Mouse (Mus musculus) gastrocnemius, adult 2 months (tissue): Measurements from ENCODE around the gene Amz2. TPM values are rescaled to one million over a fixed set of nuclear protein-coding genes. Genes with fewer than 3 reads are reported as not detected.

Source experiments
- DNase-seq: peaks from one replicate; pipeline ENCODE4 v3.0.0; 2022
- H3K27ac ChIP-seq: fragments of 200-600 bp; 2 replicates; pipeline ENCODE4 v1.8.1; 2022; ENCODE audit warnings: mild to moderate bottlenecking
- H3K4me3 ChIP-seq: fragments of 200-600 bp; 2 replicates; pipeline ENCODE4 v1.8.1; 2022; ENCODE audit warnings: mild to moderate bottlenecking, moderate library complexity
- CTCF ChIP-seq: fragments of 200-600 bp; IDR thresholded peaks from 2 replicates; pipeline ENCODE4 v1.8.1; 2022; ENCODE audit warnings: antibody characterized with exemption, mild to moderate bottlenecking, moderate library complexity
- intact Hi-C: fragments of 180-260 bp; cut with DNase I; formaldehyde crosslinking; loops from one replicate; pipeline ENCODE4 v1.15.1; 2025
- total RNA-seq, 2 experiments: library from RNA; stranded (reverse); gene quantifications; 2 replicates each; pipeline ENCODE4 v1.2.3; 2021

Amz2 gene
- total RNA-seq, 2 experiments from 2014 or later, result 70.4 to 71.7 TPM

DNA sequence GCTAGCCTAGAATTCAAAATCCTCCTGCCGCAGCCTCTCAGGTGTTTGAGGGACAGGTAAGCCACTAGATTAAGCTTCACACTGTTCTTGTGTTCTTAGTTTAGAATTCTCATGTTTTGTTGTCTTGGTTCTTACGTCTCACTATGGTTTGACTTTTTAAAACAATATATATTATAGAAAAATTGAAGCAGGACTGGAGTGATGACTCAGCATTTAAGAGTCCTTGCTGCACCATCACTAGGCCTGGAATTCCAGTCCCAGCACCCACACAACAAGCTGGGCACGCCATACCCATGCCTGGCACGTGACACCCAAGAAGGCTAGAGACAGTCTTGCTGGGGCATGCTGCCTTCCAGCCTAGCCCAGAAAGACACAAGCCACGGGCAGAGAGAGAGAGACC lies 19.3 kb upstream of the Amz2 start:
- no peak overlapping the region for H3K27ac ChIP-seq
- no peak overlapping the region for H3K4me3 ChIP-seq
- no peak for DNase-seq
- no peak for TF ChIP-seq CTCF
- intact Hi-C loops, result no loop called here

DNA sequence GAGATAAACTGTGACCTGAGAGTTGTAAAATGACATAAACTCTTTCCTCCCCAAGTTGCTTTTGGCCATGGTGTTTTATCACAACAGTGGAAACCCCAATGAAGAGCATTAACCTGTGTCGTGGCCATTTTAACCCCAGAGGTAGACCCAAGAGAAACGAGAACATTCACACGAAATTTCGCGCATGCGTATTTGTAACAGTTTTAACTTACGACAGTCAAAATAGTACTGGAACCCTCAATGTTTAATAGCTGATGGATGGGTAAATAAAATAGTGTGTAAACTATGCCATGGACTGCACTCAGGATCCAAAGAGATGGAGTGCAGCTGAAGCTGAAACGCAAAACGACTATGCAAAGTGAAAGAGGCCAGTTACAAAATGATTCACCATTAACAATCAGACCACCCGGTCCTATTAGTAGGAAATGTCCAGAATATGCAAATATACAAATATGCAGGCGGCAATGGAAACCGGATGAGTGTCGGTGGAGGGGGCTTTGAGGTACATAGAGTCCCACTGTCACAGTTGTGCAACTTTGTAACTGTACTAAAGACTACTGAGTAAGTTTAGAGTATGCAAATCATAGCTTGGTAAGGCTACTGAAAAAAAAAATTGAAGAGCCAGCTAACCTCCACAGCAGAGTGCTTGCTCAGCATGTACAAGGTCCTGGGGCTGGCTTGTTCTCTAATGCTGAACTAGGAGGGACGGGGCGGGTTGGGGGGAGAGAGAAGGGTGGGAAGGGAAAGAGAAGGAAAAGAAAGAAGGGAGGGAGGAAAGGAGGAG lies 15.4 kb upstream of the Amz2 start:
- H3K27ac ChIP-seq, result no peak overlapping the region
- intact Hi-C loops, result no loop called here
- DNase-seq, result no peak
- no peak overlapping the region for H3K4me3 ChIP-seq
- TF ChIP-seq CTCF, result no peak

DNA sequence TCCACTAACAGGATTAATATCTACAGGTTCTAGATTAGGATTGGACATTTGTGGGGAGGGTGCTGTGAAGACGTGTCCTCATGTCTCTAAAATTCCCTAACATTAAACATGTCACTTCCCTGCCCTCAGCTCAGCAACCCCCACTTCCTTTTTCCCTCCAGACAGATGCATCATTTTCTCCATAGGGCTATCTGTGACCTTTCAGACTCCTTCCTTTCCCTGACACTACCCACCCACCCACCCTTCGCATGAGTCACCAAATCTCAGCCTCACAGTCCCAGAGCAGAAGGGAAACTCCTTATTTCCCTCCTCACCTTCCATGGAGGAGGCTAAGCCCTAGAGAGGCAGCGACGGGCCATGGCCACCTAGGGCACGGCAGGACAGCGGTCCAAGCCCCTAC lies 12.1 kb upstream of the Amz2 start, which contains the start of gene 9930022D16Rik:
Gene 9930022D16Rik (plus strand): TSS at position 301 of the 400 bp plus-strand sequence.
- DNase-seq, result no peak
- intact Hi-C loops, result no loop called here
- no peak for TF ChIP-seq CTCF
- Histone ChIP-seq H3K4me3 (no peak within 1 kb of the TSS), H3K27ac (no peak within 1 kb of the TSS)

DNA sequence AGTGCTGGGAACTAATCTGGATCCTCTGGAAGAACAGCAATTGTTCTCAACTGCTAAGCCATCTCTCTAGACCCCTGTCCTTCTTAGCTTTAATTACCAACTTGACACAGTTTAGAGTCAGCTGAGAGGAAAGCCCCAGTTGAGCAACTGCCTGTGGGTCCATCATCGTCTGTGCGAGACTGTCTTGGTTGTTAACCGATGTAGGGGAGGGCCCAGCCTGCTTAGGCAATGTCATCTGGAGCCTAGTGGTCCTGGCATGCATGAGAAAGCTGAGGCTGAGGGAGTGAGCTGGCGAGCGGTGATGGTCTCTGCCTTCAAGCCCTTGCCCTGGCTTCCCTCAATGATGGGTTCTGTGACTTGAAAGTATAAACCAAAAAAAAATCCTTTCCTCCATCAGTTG lies 10.9 kb upstream of the Amz2 start:
- no peak overlapping the region for H3K4me3 ChIP-seq
- intact Hi-C loops, result no loop called here
- no peak for TF ChIP-seq CTCF
- no peak for DNase-seq
- no peak overlapping the region for H3K27ac ChIP-seq

DNA sequence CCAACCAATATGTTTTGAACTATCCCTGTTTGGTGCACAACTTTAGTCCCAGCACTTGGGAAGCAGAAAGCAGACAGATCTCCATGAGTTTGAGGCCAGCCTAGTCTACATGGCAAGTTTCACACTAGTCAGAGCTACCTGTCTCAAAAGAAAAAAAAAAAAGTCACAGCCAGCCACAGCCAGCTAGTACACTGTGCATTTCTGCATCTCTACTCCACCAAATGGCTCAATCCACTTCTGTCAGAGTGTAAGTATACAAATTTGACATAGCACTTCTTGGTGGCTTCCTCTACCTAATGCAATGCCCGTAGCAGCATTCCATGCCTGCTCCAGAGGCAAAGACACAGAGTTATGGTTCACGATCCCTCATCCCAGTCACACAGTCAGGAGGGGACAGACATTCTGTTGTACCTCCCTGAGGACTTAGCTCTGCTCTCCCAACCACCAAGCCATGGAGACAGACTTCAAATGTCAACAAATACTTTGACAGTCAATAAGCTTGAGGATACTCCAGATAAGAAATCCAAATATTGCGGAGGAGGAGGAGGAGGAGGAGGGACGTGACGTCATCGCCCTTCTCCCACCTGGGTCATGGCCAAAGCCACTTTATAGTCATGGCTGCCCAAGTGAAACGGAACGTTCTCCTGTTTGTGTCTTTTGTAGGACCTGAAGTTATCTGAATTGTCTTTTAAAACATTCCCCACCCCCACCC lies 8.9 kb upstream of the Amz2 start:
- no peak for DNase-seq
- intact Hi-C loops, result no loop called here
- no peak overlapping the region for H3K4me3 ChIP-seq
- H3K27ac ChIP-seq, result no peak overlapping the region
- TF ChIP-seq CTCF, result no peak

DNA sequence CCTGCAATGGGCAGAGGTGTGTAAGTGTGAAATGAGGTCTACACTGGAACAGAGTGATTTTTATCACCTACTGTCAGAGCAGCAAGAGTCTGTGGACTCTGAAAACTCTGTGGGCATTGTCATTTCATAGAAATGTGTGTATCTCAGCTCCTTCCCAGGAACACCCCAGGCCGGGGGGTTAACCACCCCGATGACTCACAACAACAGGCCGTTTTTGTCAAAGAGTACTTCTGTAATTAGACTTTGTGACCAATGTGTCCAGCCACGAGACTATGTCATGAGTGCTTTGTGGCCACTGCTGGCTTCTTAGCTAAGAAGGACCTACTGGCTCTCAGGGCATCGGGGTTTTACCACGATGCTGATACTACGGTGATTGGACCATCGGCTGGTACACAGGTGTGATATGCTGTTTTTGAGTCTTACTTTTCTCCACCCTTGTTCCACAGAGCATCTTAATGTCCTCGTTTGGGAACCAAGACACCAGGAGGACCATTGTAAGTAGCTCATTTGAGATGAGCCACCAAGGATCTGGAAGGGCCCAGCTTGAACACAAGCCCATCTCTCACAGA lies 8.2 kb upstream of the Amz2 start:
- no peak overlapping the region for H3K27ac ChIP-seq
- no peak for TF ChIP-seq CTCF
- intact Hi-C loops, result no loop called here
- DNase-seq, result no peak
- no peak overlapping the region for H3K4me3 ChIP-seq

DNA sequence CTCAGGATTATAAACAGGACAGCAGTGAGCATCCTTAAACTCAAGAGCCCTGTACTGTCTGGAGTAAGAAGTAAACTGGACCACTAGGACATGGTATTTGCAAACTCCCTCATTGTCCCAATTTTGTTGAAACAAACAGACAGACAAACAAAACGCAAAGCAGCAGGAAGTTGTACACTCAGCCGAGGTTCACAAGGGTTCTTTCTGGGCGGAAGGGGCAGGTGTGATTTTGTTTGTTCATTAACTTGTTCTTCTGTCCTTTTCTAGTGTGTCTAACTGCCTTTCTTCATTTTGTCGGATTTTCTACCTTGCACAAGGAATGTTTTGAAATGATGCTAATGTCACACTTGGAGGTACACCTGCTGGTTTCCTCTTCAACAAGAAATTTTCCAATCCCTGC lies 6.3 kb upstream of the Amz2 start:
- no peak for TF ChIP-seq CTCF
- Histone ChIP-seq H3K4me3 (no peak overlapping the region), H3K27ac (no peak overlapping the region)
- intact Hi-C loops, result no loop called here
- no peak for DNase-seq

DNA sequence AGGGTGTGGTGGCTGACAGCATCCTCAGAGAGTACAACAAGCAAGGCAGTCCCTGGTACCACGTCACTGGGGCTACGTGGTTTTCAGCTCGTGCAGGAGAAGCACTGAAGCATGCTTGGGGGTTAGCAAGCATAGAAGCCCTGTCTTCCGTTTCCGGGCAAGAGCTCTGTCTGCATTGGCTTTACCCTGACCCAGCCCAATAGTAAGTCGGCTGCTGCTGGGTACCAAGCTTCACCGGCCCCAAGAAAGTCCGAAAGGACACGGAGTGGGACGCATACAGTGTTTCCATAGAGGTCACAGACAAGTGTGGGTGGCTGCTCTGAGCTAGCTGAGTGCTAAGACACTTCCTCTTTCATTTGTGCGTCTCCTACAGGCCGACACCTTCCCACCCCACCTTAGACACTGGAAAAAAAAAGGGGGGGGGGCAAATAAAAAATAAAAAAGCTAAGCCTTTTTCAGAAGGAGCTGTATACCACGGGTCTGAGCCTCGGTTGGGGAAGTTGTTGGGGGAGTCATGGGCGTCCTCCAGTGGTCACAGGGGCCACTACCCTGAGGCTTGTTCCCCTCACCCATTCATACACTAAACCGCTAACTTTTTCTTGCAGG lies 5.7 kb upstream of the Amz2 start:
- no peak overlapping the region for H3K27ac ChIP-seq
- DNase-seq, result no peak
- no peak; the same call in 1 of the 2 replicates for TF ChIP-seq CTCF
- H3K4me3 ChIP-seq, result no peak overlapping the region
- intact Hi-C loops, result no loop called here

DNA sequence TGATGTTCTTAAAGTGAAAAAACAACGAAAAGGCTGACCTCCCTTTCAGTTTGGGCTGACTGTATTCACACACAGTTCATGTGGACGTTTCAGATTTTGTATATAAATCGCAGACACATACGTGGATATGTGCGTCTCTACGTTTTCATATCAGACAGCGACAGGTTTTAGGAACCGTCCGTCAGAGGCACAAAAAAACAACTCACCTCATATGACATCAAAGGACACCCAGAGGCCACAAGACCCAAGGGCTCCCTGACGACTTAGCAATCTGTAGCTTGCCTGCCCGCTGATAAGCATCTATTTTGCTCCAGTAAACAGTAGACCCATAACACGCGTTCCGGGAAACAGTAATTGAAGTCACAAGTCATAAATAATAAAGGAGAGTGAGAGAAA lies 5.2 kb upstream of the Amz2 start:
- intact Hi-C loops, result no loop called here
- TF ChIP-seq CTCF, result no peak
- no peak overlapping the region for H3K4me3 ChIP-seq
- no peak overlapping the region for H3K27ac ChIP-seq
- DNase-seq, result no peak

DNA sequence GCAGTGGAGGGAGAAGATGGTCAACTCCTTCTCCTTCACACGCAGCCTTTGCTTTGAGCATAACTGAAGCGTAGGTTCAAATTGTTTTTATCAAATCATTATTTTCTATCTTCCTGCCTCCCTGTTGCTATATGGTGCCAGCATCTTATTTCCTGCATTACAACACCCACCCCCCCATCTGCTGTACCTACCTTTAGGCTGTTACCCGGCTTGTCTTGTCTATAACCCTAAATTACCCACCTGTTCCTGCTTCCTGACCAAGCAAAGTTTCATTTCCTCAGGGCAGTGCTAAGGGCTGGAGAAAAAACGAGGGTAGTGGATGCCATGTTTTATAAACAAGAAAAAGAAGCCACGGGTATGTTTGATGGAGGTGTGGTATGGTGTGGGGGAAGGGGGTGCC lies 4.5 kb upstream of the Amz2 start:
- Histone ChIP-seq H3K27ac (no peak overlapping the region), H3K4me3 (no peak overlapping the region)
- TF ChIP-seq CTCF, result no peak
- no peak for DNase-seq
- intact Hi-C loops, result no loop called here

DNA sequence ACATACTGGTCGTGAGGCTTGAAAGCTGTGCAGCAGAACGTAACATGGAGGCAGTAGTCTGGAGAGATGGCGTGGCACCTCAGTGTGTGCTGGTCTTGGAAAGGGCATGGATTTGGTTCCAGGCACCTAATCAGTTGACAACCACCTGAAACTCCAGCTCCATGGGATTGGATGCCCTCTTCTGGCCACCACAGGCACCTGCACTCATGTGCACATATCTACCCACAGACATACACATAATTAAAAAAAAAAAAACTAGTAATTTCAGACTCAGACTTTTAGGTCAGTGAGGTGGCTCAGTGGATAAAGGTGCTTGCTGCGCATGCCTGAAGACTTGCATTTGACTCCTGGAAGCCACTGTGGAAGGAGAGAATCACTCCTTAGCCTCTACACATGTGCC lies 3.5 kb upstream of the Amz2 start:
- no peak for DNase-seq
- no peak overlapping the region for H3K27ac ChIP-seq
- intact Hi-C loops, result no loop called here
- H3K4me3 ChIP-seq, result no peak overlapping the region
- 0 out of 2 replicates have a peak, but pooled peaks have one; percentile 6 for TF ChIP-seq CTCF

DNA sequence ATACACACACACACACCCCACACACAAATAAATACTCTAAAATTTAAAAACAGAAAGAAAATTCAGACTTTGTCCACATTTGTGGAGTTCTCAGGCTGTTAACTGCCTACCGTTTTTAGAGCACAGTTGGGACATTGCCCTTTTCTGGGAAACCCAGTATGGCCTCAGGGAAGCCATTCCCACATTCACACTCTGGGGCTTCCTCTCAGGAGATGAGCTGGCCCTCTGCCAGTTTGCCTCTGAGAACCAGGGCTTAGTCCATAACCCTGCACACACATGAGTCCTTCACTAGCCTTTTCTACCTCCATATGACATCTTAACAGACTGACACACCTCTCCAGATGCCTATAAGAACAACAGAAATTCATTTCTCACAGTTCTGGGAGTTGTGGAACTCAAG lies 2.5 kb upstream of the Amz2 start:
- TF ChIP-seq CTCF, result no peak
- intact Hi-C loops, result no loop called here
- Histone ChIP-seq H3K27ac (no peak overlapping the region), H3K4me3 (no peak overlapping the region)
- DNase-seq, result no peak

DNA sequence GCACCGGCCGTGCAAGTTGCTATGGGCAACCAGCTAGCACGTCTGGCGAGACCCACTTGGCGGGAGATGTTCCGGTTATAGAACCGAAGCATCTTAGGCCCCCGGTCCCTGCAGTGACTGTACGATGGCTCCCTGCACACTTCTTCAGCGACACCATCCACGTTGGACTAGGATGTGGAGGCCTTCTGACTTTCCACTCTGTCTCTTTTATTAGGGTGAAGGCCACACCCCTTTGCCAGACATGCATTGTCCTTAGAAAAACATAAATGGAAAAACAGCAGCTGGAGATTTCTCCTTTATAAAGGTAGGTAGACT lies 483 bp downstream of the Amz2 start:
- DNase-seq, result no peak
- H3K4me3 ChIP-seq, result peak overlapping the region; percentile 87
- H3K27ac ChIP-seq, result peak overlapping the region; percentile 89
- no peak for TF ChIP-seq CTCF
- intact Hi-C loops, result no loop called here
